Mouse (Mus musculus): ENCODE measurements around the gene Ubqln4. TPM values are rescaled to one million over a fixed set of nuclear protein-coding genes. Genes with fewer than 3 reads are reported as not detected.

Gene Ubqln4
- total RNA-seq, 2 experiments from 2014 or later: 78.2 to 90.2 TPM

- intact Hi-C loops (cut with DNase I): loop anchor here (1.0 to 2.0 kb wide), 2 partner anchors 26 to 33 kb away; no protein-coding TSS in a partner anchor
- DNase-seq: peak; percentile 89
- peak overlapping the region; percentile 66 for H3K4me3 ChIP-seq
- peak overlapping the region; percentile 79 for H3K27ac ChIP-seq
- peak; percentile 100 for TF ChIP-seq CTCF (IDR thresholded peaks at IDR 0.05)
Observed at GRCm38 (mm10) chr3:88607065-88607757, 53.7 kb downstream of the Ubqln4 start.

- TF ChIP-seq CTCF (IDR thresholded peaks at IDR 0.05): no peak
- Histone ChIP-seq H3K27ac (peak overlapping the region; percentile 79), H3K4me3 (peak overlapping the region; percentile 66)
- no peak for DNase-seq
- intact Hi-C loops (cut with DNase I): loop anchor here (1.0 to 2.0 kb wide), 2 partner anchors 25 to 33 kb away; no protein-coding TSS in a partner anchor
Observed at GRCm38 (mm10) chr3:88607758-88608138, 54.2 kb downstream of the Ubqln4 start.

GRCm38 (mm10) chr3:88609066-88609465, 55.5 kb downstream of the Ubqln4 start:
- no peak for DNase-seq
- intact Hi-C loops (cut with DNase I): no loop called here
- 0 out of 2 replicates have a peak overlapping the region, but pooled peaks have one; percentile 24 for H3K27ac ChIP-seq
- TF ChIP-seq CTCF (IDR thresholded peaks at IDR 0.05): no peak
- H3K4me3 ChIP-seq: no peak overlapping the region

- intact Hi-C loops (cut with DNase I): no loop called here
- no peak for TF ChIP-seq CTCF (IDR thresholded peaks at IDR 0.05)
- peak; percentile 73 for DNase-seq
- Histone ChIP-seq H3K27ac (peak overlapping the region; percentile 87), H3K4me3 (no peak overlapping the region)
Observed at GRCm38 (mm10) chr3:88614418-88614817, 60.9 kb downstream of the Ubqln4 start.

GRCm38 (mm10) chr3:88615117-88615516, 61.6 kb downstream of the Ubqln4 start:
- Histone ChIP-seq H3K4me3 (peak overlapping the region; percentile 72; the same call in 1 of the 2 replicates), H3K27ac (peak overlapping the region; percentile 87)
- DNase-seq: no peak
- no peak for TF ChIP-seq CTCF (IDR thresholded peaks at IDR 0.05)
- intact Hi-C loops (cut with DNase I): no loop called here

- intact Hi-C loops (cut with DNase I): no loop called here
- DNase-seq: peak; percentile 84
- Histone ChIP-seq H3K27ac (peak overlapping the region; percentile 87), H3K4me3 (peak overlapping the region; percentile 72)
- TF ChIP-seq CTCF (IDR thresholded peaks at IDR 0.05): no peak
Observed at GRCm38 (mm10) chr3:88615902-88616391, 62.4 kb downstream of the Ubqln4 start.

- intact Hi-C loops (cut with DNase I): no loop called here
- peak overlapping the region; percentile 72 for H3K4me3 ChIP-seq
- TF ChIP-seq CTCF (IDR thresholded peaks at IDR 0.05): no peak
- peak overlapping the region; percentile 87 for H3K27ac ChIP-seq
- no peak for DNase-seq
Observed at GRCm38 (mm10) chr3:88616951-88617500, 63.5 kb downstream of the Ubqln4 start.

GRCm38 (mm10) chr3:88618074-88618871, 64.7 kb downstream of the Ubqln4 start:
- intact Hi-C loops (cut with DNase I): no loop called here
- peak overlapping the region; percentile 72 for H3K4me3 ChIP-seq
- peak overlapping the region; percentile 95 for H3K27ac ChIP-seq
- TF ChIP-seq CTCF (IDR thresholded peaks at IDR 0.05): no peak
- no peak for DNase-seq

Small RNAs within 50 kb of the gene (microRNA-seq; reads per million reads assigned to microRNA genes)
- gene Mir1905: not detected

Other genes with a start within 250 kb of the Ubqln4 start
- gene Glmp, start 228.7 kb upstream of the Ubqln4 start, total RNA-seq (2021): 10 to 100 TPM; 39.0 to 39.8 TPM
- gene Tmem79, start 217.6 kb upstream of the Ubqln4 start, total RNA-seq (2021): 1 to 10 TPM; 2.0 to 2.1 TPM
- 10 to 100 TPM; 38.1 to 48.2 TPM for gene Smg5, start 217.5 kb upstream of the Ubqln4 start, total RNA-seq (2021)
- gene Paqr6, start 189.2 kb upstream of the Ubqln4 start, total RNA-seq (2021): under 1 TPM; 0.15 to 0.56 TPM
- gene Bglap3, start 181.0 kb upstream of the Ubqln4 start, total RNA-seq (2021): not detected
- gene Bglap2, start 175.1 kb upstream of the Ubqln4 start, total RNA-seq (2021): not detected
- not detected for gene Bglap, start 169.3 kb upstream of the Ubqln4 start, total RNA-seq (2021)
- 10 to 100 TPM; 16.2 to 19.7 TPM for gene Pmf1, start 143.4 kb upstream of the Ubqln4 start, total RNA-seq (2021)
- gene Slc25a44, start 128.6 kb upstream of the Ubqln4 start, total RNA-seq (2021): 10 to 100 TPM; 16.1 to 18.5 TPM
- gene Sema4a, start 92.6 kb upstream of the Ubqln4 start, total RNA-seq (2021): 1 to 10 TPM; 1.2 to 1.8 TPM
- 10 to 100 TPM; 67.5 to 82.5 TPM for gene Lmna, start 43.8 kb upstream of the Ubqln4 start, total RNA-seq (2021)
- under 1 TPM; 0.15 to 0.20 TPM for gene Mex3a, start 21.4 kb upstream of the Ubqln4 start, total RNA-seq (2021)
- not detected for gene Rab25, start 5.5 kb upstream of the Ubqln4 start, total RNA-seq (2021)
- 100 to 1,000 TPM in 1 of 2 experiments, 10 to 100 TPM in 1; 70.9 to 104 TPM for gene Lamtor2, start 684 bp upstream of the Ubqln4 start, total RNA-seq (2021)
- gene Ssr2, start 22.1 kb downstream of the Ubqln4 start, total RNA-seq (2021): 10 to 100 TPM; 41.1 to 54.8 TPM
- gene Arhgef2, start 52.2 kb downstream of the Ubqln4 start, total RNA-seq (2021): 10 to 100 TPM; 22.4 to 24.7 TPM
- gene Rxfp4, start 99.4 kb downstream of the Ubqln4 start, total RNA-seq (2021): not detected
- gene Khdc4, start 132.0 kb downstream of the Ubqln4 start, total RNA-seq (2021): 10 to 100 TPM; 24.0 TPM
- 10 to 100 TPM; 20.8 to 20.9 TPM for gene Rit1, start 163.1 kb downstream of the Ubqln4 start, total RNA-seq (2021)
- 1 to 10 TPM; 2.7 to 5.2 TPM for gene Syt11, start 221.4 kb downstream of the Ubqln4 start, total RNA-seq (2021)